Mouse (Mus musculus) heart, embryonic 15.5 days (tissue): ENCODE data around the gene Sp140. TPM values are rescaled to one million over a fixed set of nuclear protein-coding genes. Genes with fewer than 3 reads are reported as not detected.
A peak's percentile ranks its signal among the peaks of the same experiment; 100 is the strongest.
"Not testable (repeated sequence)": the region's sequence is repeated elsewhere in the genome, so short reads cannot be mapped to it uniquely, and the experiment has no call there.

ENCODE experiments used
- ATAC-seq: fragments of 200-750 bp; cut with Nextera tagmentation; replicated peaks from 2 replicates; pipeline ENCODE4 v1.8.0; 2017; ENCODE audit warnings: low read depth, moderate TSS enrichment; ENCODE audit not compliant: insufficient number of reproducible peaks, insufficient read depth, low FRiP score
- H3K27ac ChIP-seq: fragments of 300-500 bp; sonication (generic); 2 replicates; pipeline ENCODE4 v1.5.1; 2015; ENCODE audit warnings: mild to moderate bottlenecking, inconsistent platforms
- H3K27me3 ChIP-seq: fragments of 300-500 bp; sonication (generic); 2 replicates; pipeline ENCODE4 v1.6.1; 2015; ENCODE audit warnings: inconsistent platforms
- H3K36me3 ChIP-seq: fragments of 300-500 bp; sonication (generic); 2 replicates; pipeline ENCODE4 v1.6.1; 2015; ENCODE audit warnings: mild to moderate bottlenecking, inconsistent platforms
- H3K4me1 ChIP-seq: fragments of 300-500 bp; sonication (generic); replicated peaks from 2 replicates; pipeline ENCODE4 v1.6.1; 2015; ENCODE audit warnings: inconsistent platforms
- H3K4me2 ChIP-seq: fragments of 300-500 bp; sonication (generic); 2 replicates; pipeline ENCODE4 v1.6.1; 2015; ENCODE audit warnings: inconsistent platforms, mild to moderate bottlenecking, moderate library complexity
- H3K4me3 ChIP-seq: fragments of 300-500 bp; sonication (generic); 2 replicates; pipeline ENCODE4 v1.5.1; 2015; ENCODE audit warnings: mild to moderate bottlenecking, inconsistent platforms
- H3K9ac ChIP-seq: fragments of 300-500 bp; sonication (generic); 2 replicates; pipeline ENCODE4 v1.6.1; 2015; ENCODE audit warnings: mild to moderate bottlenecking, inconsistent platforms
- H3K9me3 ChIP-seq: fragments of 300-500 bp; sonication (generic); replicated peaks from 2 replicates; pipeline ENCODE4 v1.6.1; 2016; ENCODE audit warnings: inconsistent platforms
- WGBS: fragments of 180-500 bp; shearing (Covaris S2); methylation state at CpG from one replicate; pipeline ENCODE4 v1.1.7; 2015; ENCODE audit warnings: mixed read lengths; 5-methylcytosine and 5-hydroxymethylcytosine counted together
- polyA plus RNA-seq: library from polyadenylated mRNA; unstranded; fragments of >200 nt; fragmentation: Nextera tagmentation; extraction: Ambion mirVana; gene quantifications from 2 replicates; pipeline ENCODE4 v1.2.1, GENCODE M21; 2015

Gene Sp140
- polyA plus RNA-seq, 1 experiment from 2014 or later = 1.5 TPM

- H3K4me1 ChIP-seq, H3K4me3 ChIP-seq, H3K27me3 ChIP-seq, H3K9ac ChIP-seq, H3K4me2 ChIP-seq, H3K27ac ChIP-seq, H3K9me3 ChIP-seq, ATAC-seq, H3K36me3 ChIP-seq: not testable (repeated sequence)
- WGBS = 63% methylated on average over 17 of the region's 17 CpGs
Observed at GRCm38 (mm10) chr1:85598271-85599012, 1.7 kb upstream of the Sp140 start, which contains the start of gene Sp110. Gene Sp110, minus strand, starts transcription at chr1:85598817.

DNA sequence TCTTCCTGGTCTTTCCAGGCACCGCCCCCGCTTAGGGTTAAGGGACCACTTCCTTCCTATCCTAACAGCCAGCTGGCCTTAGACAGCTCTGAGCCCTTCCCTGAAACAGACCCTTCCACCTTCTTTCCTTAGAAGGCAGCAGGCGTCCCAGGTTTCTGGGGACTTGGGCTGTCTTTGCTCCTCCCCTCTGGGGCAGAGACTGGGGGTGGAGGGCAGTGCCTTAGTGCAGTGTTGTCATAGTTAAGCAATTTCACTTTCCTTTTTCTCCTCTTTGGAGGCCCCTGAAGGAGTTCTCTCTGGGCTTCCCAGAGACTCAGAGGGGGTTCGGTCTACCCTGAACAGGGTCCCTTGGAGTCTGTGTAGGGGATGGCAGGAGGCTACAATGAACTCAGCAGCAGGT is 616 bp downstream of the Sp140 start:
- not testable (repeated sequence) for H3K4me1 ChIP-seq, H3K27ac ChIP-seq, H3K9ac ChIP-seq, H3K27me3 ChIP-seq, ATAC-seq, H3K36me3 ChIP-seq, H3K4me3 ChIP-seq, H3K9me3 ChIP-seq
- 51% methylated on average over 4 of the region's 4 CpGs for WGBS
- peak overlapping the region; percentile 45 for H3K4me2 ChIP-seq

GRCm38 (mm10) chr1:85604341-85604740 is 4.2 kb downstream of the Sp140 start:
- H3K36me3 ChIP-seq, H3K4me1 ChIP-seq, H3K9me3 ChIP-seq, H3K9ac ChIP-seq, H3K4me3 ChIP-seq, H3K4me2 ChIP-seq, H3K27me3 ChIP-seq, H3K27ac ChIP-seq, ATAC-seq: not testable (repeated sequence)
- 80% methylated on average over 1 of the region's 1 CpGs for WGBS

GRCm38 (mm10) chr1:85608361-85608760 is 8.2 kb downstream of the Sp140 start:
- not testable (repeated sequence) for H3K36me3 ChIP-seq, H3K9me3 ChIP-seq, H3K27ac ChIP-seq, H3K9ac ChIP-seq, H3K4me1 ChIP-seq, ATAC-seq, H3K4me3 ChIP-seq, H3K4me2 ChIP-seq, H3K27me3 ChIP-seq
- 69% methylated on average over 3 of the region's 4 CpGs for WGBS

DNA sequence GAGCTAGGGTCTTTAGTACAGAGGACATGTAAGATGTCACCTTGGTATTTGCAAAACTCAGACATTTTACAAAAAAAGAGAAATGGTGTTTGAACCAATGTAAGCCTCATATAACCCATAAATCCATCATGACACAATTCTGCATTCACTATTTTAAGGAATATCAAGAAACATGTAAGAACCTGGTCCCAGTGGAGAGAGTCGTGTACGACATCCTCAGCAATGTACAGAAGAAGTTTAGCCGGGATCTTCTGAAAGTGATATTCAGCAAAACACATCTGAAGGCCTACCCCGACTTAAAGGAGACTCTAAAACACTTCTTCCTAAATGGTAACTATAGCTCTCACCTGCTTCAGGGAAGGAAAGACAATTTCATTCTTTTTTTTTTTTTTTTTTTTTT is 10.4 kb downstream of the Sp140 start:
- not testable (repeated sequence) for H3K9ac ChIP-seq, H3K9me3 ChIP-seq, H3K4me2 ChIP-seq, H3K4me3 ChIP-seq, H3K27ac ChIP-seq, H3K27me3 ChIP-seq, H3K36me3 ChIP-seq, ATAC-seq, H3K4me1 ChIP-seq
- WGBS = no CpG with 5 or more reads among the region's 4 CpGs

- not testable (repeated sequence) for H3K9ac ChIP-seq, H3K36me3 ChIP-seq, H3K4me2 ChIP-seq, H3K4me1 ChIP-seq, ATAC-seq, H3K27me3 ChIP-seq, H3K27ac ChIP-seq, H3K4me3 ChIP-seq, H3K9me3 ChIP-seq
- 89% methylated on average over 3 of the region's 3 CpGs for WGBS
Observed at GRCm38 (mm10) chr1:85615096-85615495, 14.9 kb downstream of the Sp140 start.

- not testable (repeated sequence) for H3K9me3 ChIP-seq, H3K4me1 ChIP-seq, H3K36me3 ChIP-seq, H3K4me3 ChIP-seq, H3K4me2 ChIP-seq, H3K9ac ChIP-seq, ATAC-seq, H3K27ac ChIP-seq, H3K27me3 ChIP-seq
- 48% methylated on average over 3 of the region's 3 CpGs for WGBS
Observed at GRCm38 (mm10) chr1:85615819-85616218, 15.6 kb downstream of the Sp140 start.

DNA sequence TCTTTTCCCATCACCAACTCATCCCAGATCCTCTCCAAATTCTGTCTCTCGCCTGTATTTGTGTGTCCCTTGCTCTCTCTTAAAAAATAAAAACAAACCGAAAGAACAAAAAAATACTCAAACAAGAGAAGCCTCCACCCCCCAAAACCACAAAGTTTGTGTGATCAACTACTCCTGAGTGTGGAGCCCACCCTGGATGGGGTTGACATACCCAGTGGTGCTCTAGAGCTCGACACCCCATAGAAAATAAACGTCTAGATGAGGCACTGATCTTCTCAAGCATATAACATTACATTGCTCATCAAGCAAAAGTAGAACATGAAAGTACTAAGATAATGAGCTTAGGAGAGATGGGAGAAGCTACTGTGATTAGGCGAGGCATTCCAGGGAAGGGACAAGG is 17.0 kb downstream of the Sp140 start:
- ATAC-seq, H3K27ac ChIP-seq, H3K27me3 ChIP-seq, H3K4me2 ChIP-seq, H3K4me1 ChIP-seq, H3K36me3 ChIP-seq, H3K4me3 ChIP-seq, H3K9ac ChIP-seq, H3K9me3 ChIP-seq: not testable (repeated sequence)
- 53% methylated on average over 4 of the region's 5 CpGs for WGBS

- not testable (repeated sequence) for H3K9ac ChIP-seq, H3K27me3 ChIP-seq, H3K27ac ChIP-seq, ATAC-seq, H3K4me1 ChIP-seq, H3K36me3 ChIP-seq, H3K4me3 ChIP-seq, H3K9me3 ChIP-seq, H3K4me2 ChIP-seq
- 50% methylated on average over 1 of the region's 1 CpGs for WGBS
Observed at GRCm38 (mm10) chr1:85618689-85619088, 18.5 kb downstream of the Sp140 start.

DNA sequence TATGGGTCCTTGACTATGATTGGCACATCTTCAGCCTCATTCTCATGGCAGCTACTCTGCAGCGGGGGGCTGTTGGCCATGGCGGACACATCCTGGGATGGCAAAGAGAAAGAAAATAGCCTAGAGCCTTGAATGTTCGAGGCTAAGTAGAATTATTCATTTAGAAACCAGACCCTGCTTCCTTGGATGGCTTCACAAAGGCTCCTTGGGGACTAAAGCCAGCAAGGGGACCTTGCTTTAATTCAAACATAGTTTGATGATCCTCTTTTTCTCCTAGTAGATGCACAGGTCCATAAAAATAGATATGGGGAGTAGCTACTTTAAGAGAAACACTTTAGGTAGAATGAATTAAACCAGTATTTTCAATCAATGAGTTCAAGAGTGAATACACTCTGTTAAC is 36.8 kb downstream of the Sp140 start:
- not testable (repeated sequence) for H3K27me3 ChIP-seq, ATAC-seq, H3K36me3 ChIP-seq, H3K4me2 ChIP-seq, H3K9ac ChIP-seq, H3K4me1 ChIP-seq, H3K9me3 ChIP-seq, H3K4me3 ChIP-seq, H3K27ac ChIP-seq
- WGBS = 63% methylated on average over 3 of the region's 3 CpGs

DNA sequence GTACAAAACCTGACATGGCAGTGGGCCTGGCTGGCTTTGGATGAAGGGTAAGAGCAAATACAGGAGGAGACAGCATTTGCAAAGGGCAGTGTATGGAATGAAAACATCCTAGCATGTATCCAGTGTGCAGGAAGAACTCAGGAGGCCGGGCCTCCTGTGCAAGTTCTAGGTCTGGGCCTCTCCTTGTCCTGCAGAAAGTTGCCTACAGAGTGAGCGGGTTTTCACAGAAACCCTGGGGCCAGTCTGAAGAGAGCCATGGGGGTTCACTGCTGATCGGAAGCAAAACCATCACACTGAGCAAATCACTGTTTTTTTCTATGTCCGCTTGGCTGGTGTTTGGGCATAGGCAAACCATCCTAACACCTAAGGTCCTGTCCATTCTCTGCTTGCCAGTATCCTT is 38.0 kb downstream of the Sp140 start:
- not testable (repeated sequence) for H3K36me3 ChIP-seq, H3K4me3 ChIP-seq, H3K4me2 ChIP-seq, H3K9ac ChIP-seq, H3K27ac ChIP-seq, H3K4me1 ChIP-seq, H3K27me3 ChIP-seq, ATAC-seq, H3K9me3 ChIP-seq
- WGBS = 69% methylated on average over 4 of the region's 4 CpGs

GRCm38 (mm10) chr1:85649881-85650280 is 49.7 kb downstream of the Sp140 start, which contains the start of gene Sp100:
Gene Sp100, plus strand, starts transcription at chr1:85649988.
- not testable (repeated sequence) for H3K4me3 ChIP-seq

More at GRCm38 (mm10) chr1:85649881-85650280, 49.7 kb downstream of the Sp140 start, which contains the start of gene Sp100:
- WGBS = 50% methylated on average over 6 of the region's 6 CpGs
- ATAC-seq, H3K27ac ChIP-seq, H3K36me3 ChIP-seq, H3K4me1 ChIP-seq, H3K9me3 ChIP-seq, H3K27me3 ChIP-seq, H3K9ac ChIP-seq, H3K4me2 ChIP-seq: not testable (repeated sequence)
